Mouse (Mus musculus): ENCODE data around the gene Pcyox1. TPM values are rescaled to one million over a fixed set of nuclear protein-coding genes. Genes with fewer than 3 reads are reported as not detected.
A peak's percentile ranks its signal among the peaks of the same experiment; 100 is the strongest.
"Not testable (repeated sequence)": the region's sequence is repeated elsewhere in the genome, so short reads cannot be mapped to it uniquely, and the experiment has no call there.

Pcyox1 gene
- polyA plus RNA-seq, 1 experiment from 2014 or later, result 113 TPM

- Histone ChIP-seq H3K4me1 (ENCODE audit: insufficient read depth, low read length) (no peaks in the 10 kb centered on the region), H3K27ac (ENCODE audit: low read length) (peak overlapping the region; percentile 83), H3K36me3 (ENCODE audit: insufficient read depth, low read length) (peaks cover 44% of the 10 kb centered on the region), H3K4me3 (ENCODE audit: low read length) (no peak overlapping the region), H3K9ac (replicated peaks; ENCODE audit: low read length) (no peak overlapping the region), H3K9me3 (ENCODE audit: low read length) (no peaks in the 10 kb centered on the region), H3K27me3 (ENCODE audit: insufficient read depth, low read length) (no peaks in the 10 kb centered on the region), H3K4me2 (replicated peaks; ENCODE audit: low read depth, low read length) (peak overlapping the region; percentile 3; the same call in 1 of the 2 replicates)
- WGBS, result 51% methylated on average over 12 of the region's 12 CpGs
- ATAC-seq (ENCODE audit: low FRiP score, low TSS enrichment), result peak; percentile 91
These were observed 9.6 kb downstream of the Pcyox1 start for GRCm38 (mm10) chr6:86387313-86387712.

- no peak overlapping the region for H3K4me3 ChIP-seq (ENCODE audit: low read length)
- no peak overlapping the region for H3K9ac ChIP-seq (replicated peaks; ENCODE audit: low read length)
- no peak overlapping the region for H3K27ac ChIP-seq (ENCODE audit: low read length)
- peaks cover 27% of the 10 kb centered on the region for H3K36me3 ChIP-seq (ENCODE audit: insufficient read depth, low read length)
- no peaks in the 10 kb centered on the region for H3K4me1 ChIP-seq (ENCODE audit: insufficient read depth, low read length)
- no peak for ATAC-seq (ENCODE audit: low FRiP score, low TSS enrichment)
- no peaks in the 10 kb centered on the region for H3K9me3 ChIP-seq (ENCODE audit: low read length)
- no peak overlapping the region for H3K4me2 ChIP-seq (replicated peaks; ENCODE audit: low read depth, low read length)
- H3K27me3 ChIP-seq (ENCODE audit: insufficient read depth, low read length), result no peaks in the 10 kb centered on the region
- 80% methylated on average over 5 of the region's 5 CpGs for WGBS
These were observed 11.4 kb downstream of the Pcyox1 start for GRCm38 (mm10) chr6:86385362-86386104.

GRCm38 (mm10) chr6:86384692-86385091 is 12.3 kb downstream of the Pcyox1 start:
- Histone ChIP-seq H3K9me3 (ENCODE audit: low read length) (no peaks in the 10 kb centered on the region), H3K4me2 (replicated peaks; ENCODE audit: low read depth, low read length) (no peak overlapping the region), H3K36me3 (ENCODE audit: insufficient read depth, low read length) (peaks cover 19% of the 10 kb centered on the region), H3K4me1 (ENCODE audit: insufficient read depth, low read length) (no peaks in the 10 kb centered on the region), H3K4me3 (ENCODE audit: low read length) (no peak overlapping the region), H3K27me3 (ENCODE audit: insufficient read depth, low read length) (no peaks in the 10 kb centered on the region), H3K27ac (ENCODE audit: low read length) (no peak overlapping the region), H3K9ac (replicated peaks; ENCODE audit: low read length) (no peak overlapping the region)
- 60% methylated on average over 4 of the region's 4 CpGs for WGBS
- no peak for ATAC-seq (ENCODE audit: low FRiP score, low TSS enrichment)

DNA sequence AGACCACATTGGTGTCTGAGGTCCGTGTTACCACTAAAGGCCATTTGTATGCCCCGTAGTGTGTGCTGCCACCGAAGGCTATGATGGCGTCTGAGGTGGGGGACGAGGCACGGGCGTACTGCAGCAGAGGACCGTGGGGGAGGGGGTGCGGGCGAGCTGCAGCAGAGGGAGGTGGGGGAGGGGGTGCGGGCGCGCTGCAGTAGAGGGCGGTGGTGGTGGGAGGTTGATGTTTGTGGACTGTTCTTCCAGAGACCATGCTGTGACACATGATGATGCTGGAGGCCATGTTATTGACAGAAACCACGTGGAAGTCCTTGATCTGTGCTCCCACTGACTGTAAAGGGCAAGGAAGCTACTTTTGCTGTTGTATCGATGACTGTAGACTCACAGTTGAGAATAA is 13.6 kb downstream of the Pcyox1 start:
- no peaks in the 10 kb centered on the region for H3K9me3 ChIP-seq (ENCODE audit: low read length)
- no peak overlapping the region for H3K4me3 ChIP-seq (ENCODE audit: low read length)
- no peak overlapping the region for H3K9ac ChIP-seq (replicated peaks; ENCODE audit: low read length)
- WGBS, result 48% methylated on average over 16 of the region's 16 CpGs
- peaks cover 15% of the 10 kb centered on the region for H3K36me3 ChIP-seq (ENCODE audit: insufficient read depth, low read length)
- ATAC-seq (ENCODE audit: low FRiP score, low TSS enrichment), result no peak
- H3K4me2 ChIP-seq (replicated peaks; ENCODE audit: low read depth, low read length), result no peak overlapping the region
- H3K4me1 ChIP-seq (ENCODE audit: insufficient read depth, low read length), result no peaks in the 10 kb centered on the region
- no peak overlapping the region for H3K27ac ChIP-seq (ENCODE audit: low read length)
- no peaks in the 10 kb centered on the region for H3K27me3 ChIP-seq (ENCODE audit: insufficient read depth, low read length)

DNA sequence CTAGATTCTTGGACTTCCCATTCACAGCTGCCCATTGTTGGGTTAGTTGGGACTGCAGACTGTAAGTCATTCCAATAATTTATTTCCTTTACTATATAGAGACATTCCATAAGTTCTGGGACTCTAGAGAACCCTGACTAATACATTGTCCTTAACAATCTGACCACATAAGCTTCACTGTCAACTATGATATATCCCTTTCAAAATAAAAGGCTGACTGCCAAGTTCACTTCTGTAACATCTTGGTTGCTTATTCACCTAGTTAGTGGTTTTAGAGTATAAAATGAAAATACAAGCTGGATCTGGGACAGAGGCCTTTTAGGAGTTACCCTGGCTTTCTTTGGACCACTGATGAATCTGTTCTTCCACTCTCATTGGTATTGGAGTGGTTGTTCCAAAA is 14.4 kb downstream of the Pcyox1 start:
- H3K9me3 ChIP-seq (ENCODE audit: low read length), result no peaks in the 10 kb centered on the region
- H3K27me3 ChIP-seq (ENCODE audit: insufficient read depth, low read length), result no peaks in the 10 kb centered on the region
- no peak overlapping the region for H3K27ac ChIP-seq (ENCODE audit: low read length)
- H3K4me1 ChIP-seq (ENCODE audit: insufficient read depth, low read length), result no peaks in the 10 kb centered on the region
- H3K9ac ChIP-seq (replicated peaks; ENCODE audit: low read length), result no peak overlapping the region
- no peak for ATAC-seq (ENCODE audit: low FRiP score, low TSS enrichment)
- H3K4me2 ChIP-seq (replicated peaks; ENCODE audit: low read depth, low read length), result no peak overlapping the region
- no peak overlapping the region for H3K4me3 ChIP-seq (ENCODE audit: low read length)
- H3K36me3 ChIP-seq (ENCODE audit: insufficient read depth, low read length), result peaks cover 17% of the 10 kb centered on the region

- H3K27ac ChIP-seq (ENCODE audit: low read length); H3K4me1 ChIP-seq (ENCODE audit: insufficient read depth, low read length): not testable (repeated sequence)
These were observed 16.8 kb downstream of the Pcyox1 start for GRCm38 (mm10) chr6:86380112-86380511.

DNA sequence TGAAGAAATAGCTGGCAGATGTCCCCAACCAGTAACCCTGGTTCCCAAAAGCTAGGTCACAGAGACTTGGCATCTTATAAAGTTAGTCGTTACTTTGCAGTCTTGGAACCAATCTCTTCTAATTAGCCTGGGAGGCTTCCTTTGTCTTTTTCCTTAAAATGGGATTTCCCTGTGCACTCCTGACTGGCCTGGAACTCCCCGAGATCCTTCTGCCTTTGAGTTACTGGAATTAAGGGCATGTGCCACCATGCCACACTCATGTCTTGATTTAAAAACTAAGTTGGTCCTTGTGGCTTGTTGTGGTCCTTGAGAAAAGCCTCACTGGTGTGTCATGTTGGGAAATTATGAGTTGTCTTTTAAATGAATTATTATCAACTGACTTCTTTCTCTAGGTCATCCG is 18.6 kb downstream of the Pcyox1 start:
- Histone ChIP-seq H3K27ac (ENCODE audit: low read length) (no peak overlapping the region), H3K27me3 (ENCODE audit: insufficient read depth, low read length) (no peaks in the 10 kb centered on the region), H3K36me3 (ENCODE audit: insufficient read depth, low read length) (peaks cover 34% of the 10 kb centered on the region), H3K4me2 (replicated peaks; ENCODE audit: low read depth, low read length) (no peak overlapping the region), H3K4me1 (ENCODE audit: insufficient read depth, low read length) (no peaks in the 10 kb centered on the region), H3K4me3 (ENCODE audit: low read length) (no peak overlapping the region), H3K9me3 (ENCODE audit: low read length) (no peaks in the 10 kb centered on the region), H3K9ac (replicated peaks; ENCODE audit: low read length) (no peak overlapping the region)
- 86% methylated on average over 3 of the region's 3 CpGs for WGBS
- ATAC-seq (ENCODE audit: low FRiP score, low TSS enrichment), result no peak

More at GRCm38 (mm10) chr6:86380112-86380511, 16.8 kb downstream of the Pcyox1 start:
- H3K4me2 ChIP-seq (replicated peaks; ENCODE audit: low read depth, low read length); H3K9me3 ChIP-seq (ENCODE audit: low read length); H3K9ac ChIP-seq (replicated peaks; ENCODE audit: low read length); H3K27me3 ChIP-seq (ENCODE audit: insufficient read depth, low read length); H3K4me3 ChIP-seq (ENCODE audit: low read length); ATAC-seq (ENCODE audit: low FRiP score, low TSS enrichment): not testable (repeated sequence)
- H3K36me3 ChIP-seq (ENCODE audit: insufficient read depth, low read length), result peaks cover 31% of the 10 kb centered on the region
- WGBS, result 79% methylated on average over 6 of the region's 8 CpGs

- Histone ChIP-seq H3K27ac (ENCODE audit: low read length) (no peak overlapping the region), H3K9me3 (ENCODE audit: low read length) (no peaks in the 10 kb centered on the region), H3K9ac (replicated peaks; ENCODE audit: low read length) (no peak overlapping the region), H3K4me3 (ENCODE audit: low read length) (no peak overlapping the region), H3K4me2 (replicated peaks; ENCODE audit: low read depth, low read length) (no peak overlapping the region), H3K36me3 (ENCODE audit: insufficient read depth, low read length) (peaks cover 35% of the 10 kb centered on the region), H3K4me1 (ENCODE audit: insufficient read depth, low read length) (peaks cover 21% of the 10 kb centered on the region), H3K27me3 (ENCODE audit: insufficient read depth, low read length) (no peaks in the 10 kb centered on the region)
- WGBS, result 93% methylated on average over 6 of the region's 6 CpGs
- no peak for ATAC-seq (ENCODE audit: low FRiP score, low TSS enrichment)
These were observed 23.4 kb downstream of the Pcyox1 start for GRCm38 (mm10) chr6:86373556-86373955.

- Histone ChIP-seq H3K4me3 (ENCODE audit: low read length) (peak overlapping the region; percentile 98), H3K9me3 (ENCODE audit: low read length) (no peaks in the 10 kb centered on the region), H3K9ac (replicated peaks; ENCODE audit: low read length) (peak overlapping the region; percentile 84), H3K27ac (ENCODE audit: low read length) (peak overlapping the region; percentile 91; the same call in 1 of the 2 replicates), H3K36me3 (ENCODE audit: insufficient read depth, low read length) (peaks cover 23% of the 10 kb centered on the region), H3K27me3 (ENCODE audit: insufficient read depth, low read length) (no peaks in the 10 kb centered on the region), H3K4me2 (replicated peaks; ENCODE audit: low read depth, low read length) (peak overlapping the region; percentile 96), H3K4me1 (ENCODE audit: insufficient read depth, low read length) (peaks cover 21% of the 10 kb centered on the region)
- WGBS, result 3% methylated on average over 12 of the region's 12 CpGs
- ATAC-seq (ENCODE audit: low FRiP score, low TSS enrichment), result no peak
These were observed 24.9 kb downstream of the Pcyox1 start for GRCm38 (mm10) chr6:86371950-86372516.

DNA sequence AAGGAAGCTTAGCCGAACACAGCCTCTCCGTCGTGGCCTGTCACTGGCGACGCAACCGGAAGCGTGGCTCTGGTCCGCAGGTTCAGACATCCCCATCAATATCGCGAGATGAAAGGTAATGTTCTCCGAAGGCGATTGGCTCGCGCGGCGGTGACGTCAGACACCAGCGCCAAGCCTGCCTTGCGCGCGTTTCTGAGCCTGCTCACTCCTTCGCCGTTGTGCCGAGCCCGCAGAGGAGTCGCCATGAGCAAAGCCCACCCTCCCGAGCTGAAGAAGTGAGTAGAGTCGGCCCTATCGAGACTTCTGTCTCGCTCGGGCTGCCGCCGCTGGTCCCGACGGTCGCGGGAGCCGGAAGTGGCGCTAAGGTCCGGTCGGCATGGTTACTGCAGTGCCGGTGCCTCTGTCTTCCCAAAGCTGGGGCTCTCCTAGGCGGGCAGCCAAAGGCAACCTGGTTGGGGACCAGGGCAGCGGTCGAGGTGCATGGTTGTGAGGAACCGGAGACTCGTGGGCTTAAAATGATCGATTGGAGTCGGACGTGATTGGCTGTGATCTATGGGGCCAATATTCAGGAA is 25.5 kb downstream of the Pcyox1 start:
- H3K4me1 ChIP-seq (ENCODE audit: insufficient read depth, low read length), result peaks cover 25% of the 10 kb centered on the region
- peak; percentile 97 for ATAC-seq (ENCODE audit: low FRiP score, low TSS enrichment)
- no peaks in the 10 kb centered on the region for H3K27me3 ChIP-seq (ENCODE audit: insufficient read depth, low read length)
- peak overlapping the region; percentile 96 for H3K4me2 ChIP-seq (replicated peaks; ENCODE audit: low read depth, low read length)
- peak overlapping the region; percentile 84 for H3K9ac ChIP-seq (replicated peaks; ENCODE audit: low read length)
- H3K36me3 ChIP-seq (ENCODE audit: insufficient read depth, low read length), result peaks cover 19% of the 10 kb centered on the region
- WGBS, result under 1% methylated on average over 50 of the region's 50 CpGs
- peak overlapping the region; percentile 91 for H3K27ac ChIP-seq (ENCODE audit: low read length)
- no peaks in the 10 kb centered on the region for H3K9me3 ChIP-seq (ENCODE audit: low read length)
- H3K4me3 ChIP-seq (ENCODE audit: low read length), result peak overlapping the region; percentile 98
